Mouse (Mus musculus) myocyte (in vitro differentiated cells): ENCODE measurements at regions not wholly inside any gene's neighbourhood (a gene's known extent, or its start where the extent isn't known, plus 50 kb on each side); places are given as distances from the start of the nearest gene placed in this dataset.

Source experiments
- H3K27me3 ChIP-seq: one replicate; pipeline ENCODE4 v1.6.1; 2011; ENCODE audit not compliant: control insufficient read depth, insufficient read depth, insufficient read length
- H3K36me3 ChIP-seq: one replicate; pipeline ENCODE4 v1.6.1; 2011; ENCODE audit not compliant: control insufficient read depth, insufficient read depth
- H3K4me2 ChIP-seq: one replicate; pipeline ENCODE4 v1.6.1; 2011; ENCODE audit warnings: low read depth, control low read depth
- H3K4me3 ChIP-seq: one replicate; pipeline ENCODE4 v1.5.1; 2011; ENCODE audit warnings: mild to moderate bottlenecking, control low read depth, moderate library complexity
- H3K79me2 ChIP-seq: one replicate; pipeline ENCODE4 v1.6.1; 2011; ENCODE audit not compliant: control insufficient read depth, insufficient read depth
- H3ac ChIP-seq: one replicate; pipeline ENCODE4 v1.6.1; 2011; ENCODE audit not compliant: control insufficient read depth, insufficient read length
- CEBPB ChIP-seq: IDR thresholded peaks from 2 replicates; pipeline ENCODE4 v1.6.1; 2011; ENCODE audit warnings: mild to moderate bottlenecking, moderate library complexity; ENCODE audit not compliant: poor library complexity, insufficient read depth, severe bottlenecking
- E2F4 ChIP-seq: IDR thresholded peaks from one replicate; pipeline ENCODE4 v1.6.1; 2011; ENCODE audit warnings: mild to moderate bottlenecking, control low read depth, moderate library complexity; ENCODE audit not compliant: insufficient read depth
- MAX ChIP-seq: IDR thresholded peaks from one replicate; pipeline ENCODE4 v1.6.1; 2011; ENCODE audit warnings: low read depth, mild to moderate bottlenecking, control low read depth
- MYOD1 ChIP-seq, 3 experiments: IDR thresholded peaks; one replicate each; pipeline ENCODE4 v1.6.1; 2011; ENCODE audit warnings: control low read depth in 2 of 3, low read depth in 2 of 3, mild to moderate bottlenecking in 2 of 3, moderate library complexity in 1 of 3; ENCODE audit not compliant: insufficient read length in 2 of 3, control insufficient read depth in 1 of 3
- MYOG ChIP-seq, 3 experiments: IDR thresholded peaks; one replicate each; pipeline ENCODE4 v1.6.1; 2011; ENCODE audit warnings: control low read depth in 2 of 3, low read depth in 2 of 3, mild to moderate bottlenecking in 2 of 3; ENCODE audit not compliant: insufficient read length in 2 of 3, control insufficient read depth in 1 of 3, insufficient read depth in 1 of 3
- POLR2A ChIP-seq: IDR thresholded peaks from one replicate; pipeline ENCODE4 v1.6.1; 2011; ENCODE audit warnings: low read depth, mild to moderate bottlenecking, control low read depth, moderate library complexity; ENCODE audit not compliant: insufficient read length
- POLR2AphosphoS2 ChIP-seq: IDR thresholded peaks from one replicate; pipeline ENCODE4 v1.6.1; 2011; ENCODE audit warnings: low read depth, control low read depth; ENCODE audit not compliant: insufficient read length
- REST ChIP-seq: IDR thresholded peaks from one replicate; pipeline ENCODE4 v1.6.1; 2011; ENCODE audit warnings: mild to moderate bottlenecking, control low read depth, moderate library complexity; ENCODE audit not compliant: insufficient read depth, insufficient read length
- SRF ChIP-seq: IDR thresholded peaks from one replicate; pipeline ENCODE4 v1.6.1; 2011; ENCODE audit warnings: low read depth; ENCODE audit not compliant: control insufficient read depth, insufficient read length
- TCF12 ChIP-seq: IDR thresholded peaks from one replicate; pipeline ENCODE4 v1.6.1; 2011; ENCODE audit warnings: mild to moderate bottlenecking, control low read depth; ENCODE audit not compliant: poor library complexity, insufficient read depth, severe bottlenecking
- TCF3 ChIP-seq: IDR thresholded peaks from one replicate; pipeline ENCODE4 v1.6.1; 2011; ENCODE audit warnings: low read depth, control low read depth; ENCODE audit not compliant: insufficient read length
- USF1 ChIP-seq: IDR thresholded peaks from one replicate; pipeline ENCODE4 v1.6.1; 2011; ENCODE audit warnings: low read depth, mild to moderate bottlenecking, control low read depth, moderate library complexity

GRCm38 (mm10) chr10:60997393-60997792 is 91.7 kb upstream of the Pcbd1 start:
- Histone ChIP-seq H3K36me3 (no peaks in the 10 kb centered on the region), H3ac (no peak overlapping the region), H3K4me3 (no peak overlapping the region), H3K27me3 (peaks cover 7% of the 10 kb centered on the region), H3K79me2 (no peaks in the 10 kb centered on the region), H3K4me2 (no peak overlapping the region)
- TF ChIP-seq MYOD1 (IDR thresholded peaks at IDR 0.05; ENCODE audit: control insufficient read depth in 1 of 3, insufficient read length in 2 of 3, low read depth in 2 of 3) (peak in 1 of 3 experiments; percentile 12), TCF3 (no peak), MYOG (IDR thresholded peaks at IDR 0.05; ENCODE audit: control insufficient read depth in 1 of 3, insufficient read depth in 1 of 3, insufficient read length in 2 of 3, low read depth in 2 of 3) (peak in 1 of 3 experiments; percentile 19), REST (no peak)

DNA sequence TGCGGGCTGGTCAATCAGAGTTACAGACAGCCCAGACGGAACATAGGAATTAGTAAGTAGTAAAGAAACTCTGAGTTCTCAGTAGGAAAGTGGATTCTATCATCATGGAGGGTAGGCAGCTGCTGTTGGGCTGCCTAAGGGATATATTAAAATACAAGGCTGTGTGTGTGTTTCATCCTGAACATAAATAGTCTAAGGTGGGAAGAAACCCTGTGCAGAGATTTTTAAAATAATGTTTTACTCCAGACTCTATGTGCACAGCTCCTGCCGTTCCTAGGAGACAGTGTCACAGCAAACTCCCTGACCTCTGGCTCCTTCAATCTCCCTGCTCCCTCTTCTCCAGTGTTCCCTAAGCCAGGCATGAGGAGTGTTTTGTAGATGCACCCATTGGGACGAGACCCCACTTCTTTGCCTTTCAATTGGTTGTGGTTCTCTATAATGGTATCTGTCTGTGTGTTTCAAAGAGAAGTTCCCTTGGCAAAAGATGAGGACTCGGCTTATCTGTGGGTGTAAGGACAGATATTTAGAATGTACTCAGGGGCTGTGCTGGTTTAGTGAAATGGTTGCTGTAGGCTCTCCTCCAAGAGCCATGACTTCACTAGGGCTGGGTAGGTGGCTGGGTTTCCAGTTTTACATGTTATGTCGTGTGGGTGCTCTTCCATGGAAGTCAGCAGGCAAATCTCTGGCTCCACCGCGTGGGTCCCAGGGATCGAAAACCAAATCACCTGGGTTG is 93.1 kb upstream of the Pcbd1 start:
- no peak for TF ChIP-seq USF1
- no peak for TF ChIP-seq TCF12
- TF ChIP-seq REST, result no peak
- no peak for TF ChIP-seq POLR2AphosphoS2
- TF ChIP-seq POLR2A, result no peak
- TF ChIP-seq MYOD1 (IDR thresholded peaks at IDR 0.05; ENCODE audit: control insufficient read depth in 1 of 3, insufficient read length in 2 of 3, low read depth in 2 of 3), result no peak
- no peak for TF ChIP-seq SRF
- TF ChIP-seq TCF3, result no peak
- no peak for TF ChIP-seq E2F4
- no peak for TF ChIP-seq MAX
- TF ChIP-seq CEBPB, result no peak
- no peak for TF ChIP-seq MYOG (IDR thresholded peaks at IDR 0.05; ENCODE audit: control insufficient read depth in 1 of 3, insufficient read depth in 1 of 3, insufficient read length in 2 of 3, low read depth in 2 of 3)
- H3K4me3 ChIP-seq, result no peak overlapping the region

GRCm38 (mm10) chr10:60985109-60985576 is 104.0 kb upstream of the Pcbd1 start:
- H3K79me2 ChIP-seq, result no peaks in the 10 kb centered on the region
- H3K27me3 ChIP-seq, result peaks cover 20% of the 10 kb centered on the region
- no peak overlapping the region for H3ac ChIP-seq
- H3K4me2 ChIP-seq, result no peak overlapping the region
- H3K36me3 ChIP-seq, result no peaks in the 10 kb centered on the region
- H3K4me3 ChIP-seq, result no peak overlapping the region
- TF ChIP-seq REST (no peak), MYOD1 (IDR thresholded peaks at IDR 0.05; ENCODE audit: control insufficient read depth in 1 of 3, insufficient read length in 2 of 3, low read depth in 2 of 3) (no peak)

More for the DNA sequence above, 93.1 kb upstream of the Pcbd1 start:
- Histone ChIP-seq H3ac (no peak overlapping the region), H3K4me2 (no peak overlapping the region), H3K27me3 (peaks cover 16% of the 10 kb centered on the region), H3K79me2 (no peaks in the 10 kb centered on the region), H3K36me3 (no peaks in the 10 kb centered on the region)

DNA sequence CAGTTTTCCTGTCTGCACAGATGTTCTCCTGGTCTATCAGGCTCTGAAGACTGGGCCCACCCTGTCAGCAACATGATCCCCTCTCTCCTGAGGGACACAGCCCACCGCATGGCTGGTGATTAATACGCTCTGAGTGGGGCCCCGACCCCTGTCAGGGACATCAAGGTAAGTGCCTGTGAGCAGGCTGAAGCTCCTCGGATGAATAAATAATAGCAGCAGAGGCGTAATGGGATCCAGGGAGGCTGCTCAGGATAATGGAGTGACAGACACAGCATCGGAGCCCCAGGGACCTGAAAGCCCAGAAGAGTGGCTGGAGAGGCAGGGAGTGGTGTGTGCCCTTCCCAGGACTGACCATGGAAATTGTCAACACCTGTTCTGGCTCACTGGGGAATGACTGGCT is 107.4 kb upstream of the Pcbd1 start:
- H3ac ChIP-seq, result no peak overlapping the region
- no peak overlapping the region for H3K4me2 ChIP-seq
- H3K79me2 ChIP-seq, result no peaks in the 10 kb centered on the region
- TF ChIP-seq MYOG (IDR thresholded peaks at IDR 0.05; ENCODE audit: control insufficient read depth in 1 of 3, insufficient read depth in 1 of 3, insufficient read length in 2 of 3, low read depth in 2 of 3) (no peak), TCF3 (no peak), E2F4 (no peak), REST (no peak), USF1 (no peak), SRF (no peak), POLR2A (no peak), MYOD1 (IDR thresholded peaks at IDR 0.05; ENCODE audit: control insufficient read depth in 1 of 3, insufficient read length in 2 of 3, low read depth in 2 of 3) (no peak), TCF12 (no peak), MAX (no peak), POLR2AphosphoS2 (no peak), CEBPB (no peak)
- no peaks in the 10 kb centered on the region for H3K36me3 ChIP-seq
- H3K27me3 ChIP-seq, result peaks cover 40% of the 10 kb centered on the region
- H3K4me3 ChIP-seq, result no peak overlapping the region

DNA sequence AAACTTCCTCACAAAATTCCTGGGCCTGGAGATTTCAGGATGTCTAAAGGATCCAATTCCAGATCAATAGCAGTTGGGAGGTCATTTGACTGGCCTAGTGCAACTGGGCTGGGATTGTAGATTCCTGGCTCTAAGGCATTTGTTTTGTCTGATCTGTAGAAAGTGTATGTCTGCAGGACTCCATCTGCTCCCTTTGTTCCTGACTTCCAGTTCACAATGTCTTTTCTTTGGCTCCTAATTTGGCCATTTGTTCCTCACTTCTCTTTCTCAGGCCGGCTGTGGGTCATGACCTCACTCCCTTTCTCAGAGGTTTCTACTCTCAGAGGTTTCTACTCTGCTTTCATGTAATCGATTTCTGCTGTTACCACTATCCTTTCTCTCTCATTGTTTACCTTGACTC is 115.5 kb upstream of the Pcbd1 start:
- no peak for TF ChIP-seq MAX
- peaks cover 13% of the 10 kb centered on the region for H3K27me3 ChIP-seq
- no peak overlapping the region for H3K4me3 ChIP-seq
- no peaks in the 10 kb centered on the region for H3K79me2 ChIP-seq
- no peak overlapping the region for H3K4me2 ChIP-seq
- no peak overlapping the region for H3ac ChIP-seq
- H3K36me3 ChIP-seq, result no peaks in the 10 kb centered on the region
